Mouse (Mus musculus) bone marrow macrophage, adult 2 months (primary cell): ENCODE data around the gene Ube2e1.
"Not testable (repeated sequence)": the region's sequence is repeated elsewhere in the genome, so short reads cannot be mapped to it uniquely, and the experiment has no call there.

Experiments used
- CTCF ChIP-seq: IDR thresholded peaks from 2 replicates; pipeline ENCODE4 v1.5.1; 2012; ENCODE audit warnings: low read depth, mild to moderate bottlenecking, low read length, moderate library complexity
- POLR2A ChIP-seq: IDR thresholded peaks from 2 replicates; pipeline ENCODE4 v1.6.1; 2012; ENCODE audit warnings: mild to moderate bottlenecking, low read depth, low read length, borderline replicate concordance

DNA sequence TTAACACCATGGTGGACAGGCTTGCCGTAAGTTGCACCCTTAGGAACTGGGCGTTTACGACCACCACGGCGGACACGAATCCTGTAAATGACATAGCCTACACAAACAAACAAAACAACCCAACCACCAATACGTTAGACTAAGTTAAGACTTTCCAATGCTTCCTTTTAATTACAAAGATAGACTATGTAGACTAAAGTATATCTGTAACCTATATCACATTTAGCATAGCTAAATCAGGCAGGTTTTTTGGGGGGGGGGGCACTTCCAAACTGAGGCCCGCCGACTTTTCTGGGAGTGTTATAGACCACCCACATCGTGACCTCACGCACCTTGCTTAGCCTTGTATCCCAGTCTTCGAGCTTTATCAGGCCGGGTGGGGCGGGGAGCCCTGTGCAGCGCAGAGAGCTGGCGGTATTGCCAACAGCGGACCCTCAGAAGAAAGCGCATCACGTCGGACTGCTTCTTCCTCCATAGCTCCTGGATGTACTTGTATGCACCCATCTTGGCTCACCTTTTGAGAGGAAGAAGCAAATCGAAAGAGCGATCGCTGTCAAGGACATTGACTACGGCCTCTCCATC is 61.6 kb downstream of the Ube2e1 start:
- TF ChIP-seq POLR2A, CTCF: not testable (repeated sequence)
